Mouse (Mus musculus): ENCODE measurements at regions not wholly inside any gene's neighbourhood (a gene's known extent, or its start where the extent isn't known, plus 50 kb on each side); places are given as distances from the start of the nearest gene placed in this dataset.

DNA sequence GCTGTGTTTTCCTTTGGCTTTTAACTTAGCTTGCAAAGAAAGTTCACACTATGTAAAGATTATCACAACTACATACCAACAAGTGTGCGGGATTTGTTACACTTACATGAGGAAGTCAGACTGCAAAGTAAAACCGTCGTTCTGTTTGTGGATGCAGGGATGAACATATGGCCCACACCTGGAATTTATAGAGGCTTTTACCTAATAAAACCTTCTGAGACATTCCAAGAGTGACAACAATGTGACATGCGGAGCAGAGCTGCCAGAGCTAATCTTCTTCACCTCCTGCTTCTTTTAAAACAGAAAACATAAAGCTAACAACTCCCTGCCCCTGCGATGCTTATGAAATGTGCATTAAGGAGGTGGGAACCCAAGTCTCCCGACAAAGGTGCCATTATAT is 424.1 kb downstream of the Mdfic start:
- no peak for TF ChIP-seq POLR2A (IDR thresholded peaks at IDR 0.05; ENCODE audit: control insufficient read depth, low read depth, low read length)
- TF ChIP-seq CTCF (IDR thresholded peaks at IDR 0.05; ENCODE audit: control insufficient read depth, insufficient read depth, insufficient replicate concordance, low read depth, low read length): no peak
